ENCODE assay signal across 15 mouse cellular contexts in genomic region chr11:79844436-79844835, GRCm38 (mm10).
"Had no signal": no experiment of that assay in that cellular context is flagged by ENCODE, and none has a peak within 500 bp of the region (broad histone marks: within the 10 kb centered on the region; RNA-seq: fewer than 3 reads in every experiment).

No protein-coding gene starts in this region.

- ATAC-seq: hindbrain, embryonic 16.5 days; inflammation-experienced regulatory T-cells, adult 6 months; intestine, embryonic 15.5 days; intestine, postnatal 0 days had no signal

- DNase-seq: heart, adult 11 months; heart, adult 2 months; heart, postnatal 14 days; heart, postnatal 36 days; kidney, adult 18-20 months; kidney, adult 8-10 months; kidney, postnatal 10 days; kidney, postnatal 25 days; kidney, postnatal 4 days; liver; liver, embryonic 13.5 days had no signal
